Mouse (Mus musculus) 416B (cell line): ENCODE data around the gene Dgke.

Source experiments
- DNase-seq: peaks from one replicate; pipeline ENCODE4 v3.0.0; 2011; ENCODE audit warnings: low read depth

Gene Dgke

DNA sequence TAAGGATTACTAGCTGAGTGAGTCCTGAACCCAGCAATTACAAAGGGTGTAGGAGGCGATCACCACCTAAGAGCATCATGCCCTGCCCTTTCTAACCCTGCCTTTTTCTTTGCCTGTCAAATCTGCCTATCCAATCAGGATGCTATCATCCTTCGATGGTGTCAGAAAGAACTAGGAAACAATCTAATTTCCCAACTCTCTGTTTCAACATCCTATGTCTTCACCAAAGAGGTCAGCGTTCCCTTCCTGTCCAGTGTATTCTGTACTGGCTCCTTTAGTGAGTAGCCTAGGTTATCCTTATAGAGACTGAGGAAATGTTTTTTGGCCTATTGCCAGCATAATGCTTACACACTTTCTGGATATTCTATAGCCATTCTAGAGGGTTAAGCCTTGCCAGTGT lies 31.1 kb downstream of the Dgke start:
- DNase-seq, result peak; percentile 31

DNA sequence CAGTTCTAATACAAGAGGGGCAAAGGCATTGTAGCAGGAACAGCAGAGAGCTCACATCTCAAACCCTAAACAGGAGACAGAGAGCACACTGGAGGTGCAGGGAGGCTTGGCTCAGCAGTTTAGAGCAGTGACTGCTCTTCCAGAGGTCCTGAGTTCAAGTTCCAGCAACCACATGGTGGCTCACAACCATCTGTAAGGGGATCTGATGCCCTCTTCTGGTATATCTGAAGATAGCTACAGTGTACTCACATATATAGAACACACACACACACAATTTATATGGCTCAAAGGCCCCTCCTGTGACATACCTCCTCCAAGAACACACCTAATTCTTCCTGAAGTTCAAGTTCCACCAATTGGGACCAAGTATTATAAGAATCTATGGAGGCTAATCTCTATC lies 32.1 kb downstream of the Dgke start:
- no peak for DNase-seq

GRCm38 (mm10) chr11:89031189-89031588 lies 35.5 kb downstream of the Dgke start:
- peak; percentile 61 for DNase-seq

- DNase-seq, result no peak
Observed at GRCm38 (mm10) chr11:89030552-89030951, 36.1 kb downstream of the Dgke start.

DNA sequence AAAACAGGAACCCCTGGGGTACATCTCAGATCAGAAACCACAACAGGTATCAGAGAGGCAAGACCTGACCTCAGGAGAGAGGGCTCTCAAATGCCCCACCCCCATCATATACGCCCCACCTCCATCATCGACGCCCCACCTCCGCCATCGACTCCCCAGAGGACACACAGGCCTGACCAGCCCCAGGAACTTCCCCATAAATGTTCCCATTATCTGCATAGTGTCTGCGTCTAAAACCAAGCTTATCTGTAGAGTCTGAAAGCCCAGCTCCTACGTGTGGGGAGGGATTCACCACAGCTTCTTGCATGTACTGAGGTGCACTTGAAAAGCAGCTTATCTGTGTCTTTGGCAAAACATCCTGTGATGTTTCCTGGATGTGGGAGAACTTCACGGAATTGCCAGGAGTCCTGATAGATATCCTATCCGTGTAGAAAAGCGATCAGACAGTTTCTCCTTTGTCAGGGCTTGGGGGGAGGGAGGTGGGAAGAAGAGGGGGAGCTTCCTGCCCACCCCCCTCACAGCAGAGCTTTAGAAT lies 37.7 kb downstream of the Dgke start:
- DNase-seq, result no peak

DNA sequence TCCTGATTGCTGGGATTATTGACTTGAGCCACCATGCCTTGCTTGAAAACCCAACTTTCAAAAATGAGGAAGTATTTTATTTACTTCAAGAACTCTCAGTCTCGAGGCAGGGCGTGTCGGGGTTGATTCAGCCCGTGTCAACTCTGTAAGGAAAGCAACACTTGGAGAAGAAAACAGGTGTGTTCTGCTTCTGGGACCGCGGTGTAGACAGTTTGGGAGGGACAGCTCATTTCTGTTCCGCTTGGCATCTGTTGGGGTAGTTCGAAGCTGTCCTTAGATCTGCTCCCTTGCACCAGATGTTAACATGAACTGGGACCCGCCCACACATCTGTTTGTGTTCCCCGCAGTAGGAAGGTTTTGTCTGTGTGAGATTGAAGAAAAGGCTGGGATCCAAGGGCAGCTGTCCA lies 38.7 kb downstream of the Dgke start:
- peak; percentile 51 for DNase-seq

GRCm38 (mm10) chr11:89026117-89026516 lies 40.5 kb downstream of the Dgke start:
- no peak for DNase-seq

GRCm38 (mm10) chr11:89025603-89026002 lies 41.0 kb downstream of the Dgke start:
- no peak for DNase-seq

DNA sequence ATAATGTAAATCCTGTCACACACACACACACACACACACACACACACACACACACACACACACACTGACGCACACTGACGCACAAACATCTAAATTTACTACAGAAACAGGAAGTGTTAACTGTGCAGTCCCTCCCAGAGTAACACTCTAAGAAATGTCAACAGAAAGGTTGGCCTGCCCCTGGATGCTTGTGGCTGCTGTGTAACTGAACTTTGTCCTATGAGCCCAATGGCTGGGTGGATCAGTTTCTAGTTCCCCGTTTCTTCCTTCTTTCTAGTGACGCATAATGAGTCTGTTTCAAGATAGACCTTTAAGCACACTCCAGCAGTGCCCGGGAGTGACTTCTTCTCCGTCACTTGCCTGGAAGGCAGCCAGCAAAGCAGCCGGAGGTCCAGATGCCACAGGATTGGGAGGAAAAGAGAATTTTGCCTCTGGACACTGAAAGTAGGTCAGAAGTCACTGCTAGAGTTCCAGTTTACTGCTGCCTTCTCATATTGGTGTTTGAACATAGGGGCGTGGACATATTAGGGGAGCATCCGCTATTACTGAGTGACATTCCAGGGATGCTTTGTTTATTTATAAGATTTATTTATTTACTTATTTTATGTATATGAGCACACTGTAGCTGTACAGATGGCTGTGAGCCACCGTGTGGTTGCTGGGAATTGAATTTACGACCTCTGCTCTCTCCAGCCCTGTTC lies 42.3 kb downstream of the Dgke start:
- DNase-seq, result peak; percentile 88

- DNase-seq, result peak; percentile 28
Observed at GRCm38 (mm10) chr11:89023477-89023876, 43.2 kb downstream of the Dgke start.

DNA sequence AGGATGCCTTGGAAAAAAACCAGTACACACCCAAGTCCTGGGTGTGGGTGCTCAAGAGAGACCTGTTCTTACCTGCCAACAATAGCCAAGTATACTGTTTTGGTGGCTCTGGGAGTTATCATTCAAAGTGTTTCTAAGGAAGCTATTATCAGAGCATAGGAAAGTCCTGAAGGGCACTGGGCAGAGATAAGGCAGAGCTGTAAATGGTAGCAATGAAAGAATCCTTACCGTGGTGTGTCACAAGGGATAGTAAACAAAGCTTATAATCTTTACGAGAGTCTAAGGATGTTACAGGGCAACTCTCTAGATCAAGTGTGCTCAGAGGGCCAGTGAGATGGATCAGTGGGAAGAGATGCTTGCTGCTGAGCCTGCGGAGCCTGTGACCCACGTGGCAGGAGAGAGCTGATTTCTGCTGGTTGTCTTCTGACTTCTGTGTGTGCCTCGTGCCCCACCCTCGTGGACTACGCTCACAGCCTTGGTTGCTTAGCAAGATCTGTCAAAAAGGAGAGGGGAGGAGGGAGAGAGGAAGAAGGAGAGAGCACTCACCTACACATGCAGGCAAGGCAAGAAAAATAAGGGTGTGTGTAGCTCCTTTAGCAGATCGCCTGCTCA lies 44.4 kb downstream of the Dgke start:
- no peak for DNase-seq

GRCm38 (mm10) chr11:89021687-89022086 lies 45.0 kb downstream of the Dgke start:
- no peak for DNase-seq

DNA sequence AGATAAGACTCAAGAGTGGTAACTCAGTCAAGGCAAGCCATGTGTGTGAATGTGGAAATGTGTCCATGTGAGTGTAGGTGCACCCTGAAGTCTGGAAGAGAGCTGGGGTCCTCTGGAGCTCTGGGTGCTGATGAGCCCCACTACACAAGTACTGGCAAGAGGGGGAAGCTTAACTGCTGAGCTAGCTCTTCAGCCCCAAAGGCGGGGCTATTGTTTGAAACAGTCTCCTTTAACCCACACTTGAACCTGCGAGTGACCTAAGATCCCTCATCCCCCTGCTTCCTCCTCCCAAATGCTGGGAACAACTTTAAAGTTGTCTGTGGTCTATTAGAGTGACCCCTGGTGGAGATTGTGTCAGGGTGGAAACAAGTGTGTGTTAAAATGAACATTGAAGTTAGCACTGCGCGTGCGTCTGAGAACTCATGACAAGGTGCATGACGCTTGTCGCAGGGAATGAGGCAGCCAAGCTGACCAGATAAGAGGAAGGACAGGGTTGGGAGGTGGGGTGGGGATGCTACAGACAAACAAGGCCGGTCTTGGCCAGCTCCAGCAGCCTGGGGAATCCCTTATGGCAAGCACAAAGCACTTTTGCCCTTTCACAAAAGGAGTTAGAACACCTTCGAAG lies 45.9 kb downstream of the Dgke start:
- DNase-seq, result peak; percentile 27

DNA sequence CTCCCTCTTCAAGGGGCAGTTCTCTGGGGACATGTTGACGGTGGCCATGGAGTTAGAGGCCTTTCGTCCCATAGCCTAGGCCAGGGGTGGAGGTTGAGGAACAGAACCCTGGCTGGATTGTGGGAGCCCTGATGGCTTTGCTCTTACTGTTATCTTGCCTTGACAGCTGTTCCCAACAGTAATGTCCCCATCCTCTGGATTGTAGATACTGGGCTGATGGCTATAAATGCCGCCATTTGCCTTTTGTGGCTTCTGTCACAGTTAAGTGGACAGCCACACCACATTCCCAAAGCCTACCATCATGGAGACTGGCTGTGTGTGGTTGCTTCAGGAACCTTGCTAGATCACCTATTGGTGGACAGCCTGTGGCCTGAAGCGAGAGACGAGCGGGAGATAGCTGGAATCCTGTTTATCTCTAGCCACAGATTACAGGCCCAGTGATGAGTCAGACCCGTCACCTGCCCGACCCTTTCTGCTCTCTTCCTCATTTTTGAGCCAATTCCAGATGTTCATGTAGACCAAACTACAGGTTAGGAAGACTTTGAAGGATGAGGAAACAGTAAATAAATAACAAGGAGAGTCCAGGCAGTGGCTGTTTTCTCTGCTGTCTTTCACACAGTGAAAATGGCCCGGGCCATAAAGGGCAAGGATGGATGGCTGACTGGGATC lies 49.0 kb downstream of the Dgke start:
- no peak for DNase-seq

GRCm38 (mm10) chr11:89012241-89012640 lies 54.4 kb downstream of the Dgke start:
- no peak for DNase-seq

DNA sequence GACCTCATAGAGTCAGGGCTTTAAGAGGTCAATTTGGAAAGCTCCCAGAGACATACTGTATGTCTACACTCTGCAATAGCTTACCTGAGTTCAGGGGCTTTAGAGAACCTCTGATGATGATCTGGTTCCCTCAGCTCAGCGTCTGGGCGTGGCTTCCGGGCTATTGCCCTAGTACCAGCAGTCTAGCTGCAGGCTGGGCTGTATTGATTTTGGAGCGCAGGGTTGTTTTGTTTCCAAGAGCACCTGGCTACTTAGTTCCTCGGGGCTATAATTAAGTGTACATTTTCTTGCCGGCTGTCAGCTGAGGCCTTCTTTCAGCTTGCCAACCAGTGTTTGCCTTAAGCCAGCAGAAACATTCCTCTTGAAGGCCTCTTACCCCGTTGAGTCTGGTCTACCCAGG lies 57.2 kb downstream of the Dgke start:
- no peak for DNase-seq

GRCm38 (mm10) chr11:89009066-89009465 lies 57.6 kb downstream of the Dgke start:
- no peak for DNase-seq

DNA sequence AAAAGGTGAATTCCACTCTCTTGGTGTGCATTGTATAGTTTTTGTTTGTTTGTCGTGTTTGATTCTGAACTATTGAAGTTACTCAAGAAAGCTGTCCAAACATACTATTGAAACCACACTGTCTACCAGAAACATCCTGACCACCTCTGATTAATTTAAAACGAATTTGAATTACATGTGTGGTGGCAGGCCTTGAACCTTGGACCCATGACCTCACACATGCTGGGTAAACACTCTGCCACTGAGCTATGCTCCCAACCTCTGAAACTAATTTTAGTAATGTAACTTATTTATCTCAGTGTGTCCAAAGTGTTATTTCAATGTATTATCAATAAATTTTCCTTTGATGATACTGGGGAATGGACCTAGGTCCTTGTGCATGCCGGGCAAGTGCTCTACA lies 59.1 kb downstream of the Dgke start:
- DNase-seq, result no peak

- peak; percentile 73 for DNase-seq
Observed at GRCm38 (mm10) chr11:89006404-89006803, 60.2 kb downstream of the Dgke start.

GRCm38 (mm10) chr11:89005473-89005872 lies 61.2 kb downstream of the Dgke start:
- no peak for DNase-seq

GRCm38 (mm10) chr11:89003726-89004125 lies 62.9 kb downstream of the Dgke start:
- no peak for DNase-seq

DNA sequence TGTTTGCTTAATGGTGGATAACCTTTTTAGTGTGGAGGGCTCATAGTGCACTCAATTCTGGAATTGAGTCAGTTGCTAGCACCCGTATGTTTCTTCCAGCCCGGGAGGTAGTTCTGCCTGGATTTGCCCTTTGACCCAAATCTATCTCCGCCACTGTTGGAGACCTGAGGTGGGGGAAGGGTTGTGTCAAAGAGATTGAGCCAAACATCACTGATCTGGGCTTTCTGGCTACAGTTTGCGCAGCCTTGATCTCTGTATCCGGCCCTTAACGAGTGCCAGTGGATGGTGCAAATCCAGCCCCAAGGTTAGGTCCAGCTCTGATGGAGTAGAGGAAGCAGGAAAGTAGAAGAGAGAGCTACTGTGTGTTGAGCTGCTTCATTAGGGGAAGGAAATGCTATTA lies 63.6 kb downstream of the Dgke start:
- no peak for DNase-seq

GRCm38 (mm10) chr11:89002621-89003020 lies 64.0 kb downstream of the Dgke start:
- no peak for DNase-seq
